Mouse (Mus musculus) cerebellum, adult 8-10 months (tissue): ENCODE results near the gene Gm8271.
"Not testable (repeated sequence)": the region's sequence is repeated elsewhere in the genome, so short reads cannot be mapped to it uniquely, and the experiment has no call there.

ENCODE experiments used
- DNase-seq: peaks from one replicate; pipeline ENCODE4 v3.0.0; 2022

The Gm8271 gene

GRCm38 (mm10) chr14:5185493-5185892, at the start of gene Gm8271:
Gene Gm8271, plus strand, starts transcription at chr14:5185793.
- DNase-seq, result not testable (repeated sequence)

GRCm38 (mm10) chr14:5164235-5164634, 21.4 kb upstream of the Gm8271 start, which contains the start of gene Gm3317:
Gene Gm3317, plus strand, starts transcription at chr14:5164535.
- DNase-seq, result not testable (repeated sequence)
